Mouse (Mus musculus): ENCODE measurements around the gene Kcnmb2.
A peak's percentile ranks its signal among the peaks of the same experiment; 100 is the strongest.

The Kcnmb2 gene

DNA sequence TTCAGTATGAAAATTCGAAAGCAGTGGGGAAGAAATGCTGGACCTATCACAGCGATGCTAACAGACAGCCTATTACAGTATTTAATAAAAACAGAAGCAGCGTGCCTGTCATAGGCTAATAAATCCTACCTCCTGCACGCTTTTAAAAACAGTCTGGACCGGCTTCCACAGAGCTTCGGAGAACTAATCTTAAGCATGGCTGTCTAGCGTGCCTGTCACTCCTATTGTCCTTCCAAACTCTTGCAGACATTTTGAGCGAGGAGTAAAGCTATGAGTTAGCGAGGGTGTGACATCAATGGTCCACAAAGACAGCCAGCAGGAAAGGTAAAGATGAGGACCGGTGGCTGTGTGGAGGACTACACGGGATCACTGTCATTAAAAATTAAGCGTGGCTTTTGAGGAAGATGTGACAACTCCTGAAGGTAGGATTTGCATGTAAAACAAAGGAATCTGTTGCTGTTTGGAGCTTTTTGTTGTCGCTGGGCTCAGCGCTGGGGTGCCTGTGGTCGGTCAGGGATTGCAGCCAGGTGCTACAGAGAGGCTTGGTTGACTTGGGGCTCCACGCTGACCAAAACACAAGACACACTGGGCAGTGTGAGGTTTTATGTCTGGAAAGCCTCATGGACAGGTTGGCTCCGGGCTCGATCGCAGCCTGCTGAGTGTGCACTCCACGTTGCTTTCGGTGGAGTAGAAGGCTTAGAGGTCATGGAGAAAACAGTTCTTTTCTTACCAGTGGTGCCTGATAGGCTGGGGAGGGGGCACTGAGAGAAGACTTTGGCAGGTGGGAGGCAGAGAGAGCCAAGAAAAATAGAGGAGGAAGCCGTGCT is at the start of gene Kcnmb2:
Kcnmb2 (plus strand) TSS at position 4 of the 827 bp plus-strand sequence.
- peak; percentile 36 for DNase-seq (ENCODE audit: low spot score)

- no peak for DNase-seq (ENCODE audit: low spot score)
Observed at GRCm38 (mm10) chr3:31863522-31863921, 38.8 kb upstream of the Kcnmb2 start.

- no peak for DNase-seq (ENCODE audit: low spot score)
Observed at GRCm38 (mm10) chr3:31864070-31864469, 38.2 kb upstream of the Kcnmb2 start.

- no peak for DNase-seq (ENCODE audit: low spot score)
Observed at GRCm38 (mm10) chr3:31871461-31871860, 30.8 kb upstream of the Kcnmb2 start.

DNA sequence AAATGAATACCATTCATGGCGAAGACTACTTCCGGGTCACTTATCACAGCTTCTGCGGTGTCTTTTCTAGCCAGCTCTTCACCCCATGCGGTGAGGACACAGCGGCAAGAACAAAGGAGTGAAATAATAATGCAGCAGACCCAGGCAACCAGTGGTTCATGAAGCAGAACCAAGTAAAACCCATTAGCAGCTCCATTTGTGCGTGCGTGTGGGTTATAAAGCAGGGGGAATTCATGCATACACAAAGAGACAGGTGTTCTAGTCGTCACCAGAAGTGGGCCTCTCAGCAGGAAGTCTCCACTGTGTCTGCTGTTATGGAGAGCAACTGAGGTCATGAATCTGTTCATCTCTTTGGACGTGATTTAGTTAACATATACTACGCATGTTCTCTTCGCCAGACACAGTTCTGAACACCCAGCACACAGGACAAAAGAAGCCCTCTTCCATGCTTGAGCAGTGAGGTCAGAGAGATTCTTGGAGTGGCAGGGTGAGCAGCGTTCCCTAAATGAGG is 19.6 kb upstream of the Kcnmb2 start:
- peak; percentile 34 for DNase-seq (ENCODE audit: low spot score)

GRCm38 (mm10) chr3:31892653-31893052 is 9.7 kb upstream of the Kcnmb2 start:
- no peak for DNase-seq (ENCODE audit: low spot score)

- DNase-seq (ENCODE audit: low spot score), result peak; percentile 39
Observed at GRCm38 (mm10) chr3:31903506-31903905, 1.2 kb downstream of the Kcnmb2 start.

DNA sequence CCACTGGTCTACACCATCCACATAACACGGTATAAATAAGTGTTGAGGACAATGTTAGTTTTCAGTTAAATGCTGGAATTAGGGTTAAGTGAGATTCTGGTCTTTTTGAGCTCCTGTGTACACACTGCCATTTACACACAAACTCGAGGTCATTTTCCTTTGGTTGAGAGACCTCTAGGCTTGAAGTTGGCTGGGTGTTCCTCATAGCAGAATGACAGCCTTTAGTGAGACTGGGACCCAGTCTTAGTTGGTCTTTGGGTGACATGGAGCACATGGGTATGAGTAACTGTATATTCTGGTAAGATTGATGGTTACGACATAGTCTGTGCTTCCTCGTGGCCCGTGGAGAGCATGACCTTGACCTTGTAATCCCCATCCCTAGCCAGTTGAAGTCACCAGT is 1.8 kb downstream of the Kcnmb2 start:
- no peak for DNase-seq (ENCODE audit: low spot score)

- DNase-seq (ENCODE audit: low spot score), result no peak
Observed at GRCm38 (mm10) chr3:31911168-31911567, 8.9 kb downstream of the Kcnmb2 start.

GRCm38 (mm10) chr3:31911690-31912089 is 9.4 kb downstream of the Kcnmb2 start:
- no peak for DNase-seq (ENCODE audit: low spot score)

- no peak for DNase-seq (ENCODE audit: low spot score)
Observed at GRCm38 (mm10) chr3:31928544-31928943, 26.2 kb downstream of the Kcnmb2 start.

GRCm38 (mm10) chr3:31934704-31935103 is 32.4 kb downstream of the Kcnmb2 start:
- DNase-seq (ENCODE audit: low spot score), result no peak

DNA sequence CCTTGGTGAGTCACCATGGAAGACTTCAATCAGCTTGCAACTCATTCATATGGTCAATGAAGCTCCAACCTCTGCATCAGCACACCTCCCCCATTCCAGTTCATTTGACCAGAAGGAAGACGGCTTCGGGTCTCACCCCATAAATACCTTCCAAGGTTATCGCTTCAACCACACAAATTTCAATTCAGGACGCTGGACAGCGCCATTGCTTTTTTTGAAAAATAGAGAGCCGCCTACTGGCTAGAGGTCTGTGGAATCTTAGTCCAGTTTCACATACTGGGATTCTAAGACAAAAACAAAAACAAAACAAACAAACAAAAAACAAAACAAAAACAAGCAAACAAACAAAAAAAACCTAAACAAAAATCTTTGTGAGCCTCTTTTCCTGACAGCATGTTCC is 39.2 kb downstream of the Kcnmb2 start:
- peak; percentile 64 for DNase-seq (ENCODE audit: low spot score)

DNA sequence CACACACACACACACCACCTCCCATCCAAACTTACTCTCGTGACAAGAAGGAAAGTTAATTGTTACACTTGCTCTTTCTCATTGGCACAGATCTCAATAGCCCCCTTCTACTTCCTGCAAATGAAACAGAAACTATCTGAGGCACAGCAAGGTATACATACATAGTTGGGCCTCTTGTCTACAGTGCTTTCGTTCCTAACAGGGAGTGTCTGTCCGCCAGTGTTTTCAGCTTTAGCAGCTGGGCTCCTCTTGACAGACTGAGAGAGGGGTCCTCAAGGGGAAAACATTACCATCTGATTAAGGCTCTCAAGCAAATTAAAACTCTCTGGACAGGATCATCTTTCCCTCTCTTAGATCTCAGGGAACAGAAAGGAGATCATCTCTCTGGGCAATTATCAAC is 51.9 kb downstream of the Kcnmb2 start:
- DNase-seq (ENCODE audit: low spot score), result no peak

DNA sequence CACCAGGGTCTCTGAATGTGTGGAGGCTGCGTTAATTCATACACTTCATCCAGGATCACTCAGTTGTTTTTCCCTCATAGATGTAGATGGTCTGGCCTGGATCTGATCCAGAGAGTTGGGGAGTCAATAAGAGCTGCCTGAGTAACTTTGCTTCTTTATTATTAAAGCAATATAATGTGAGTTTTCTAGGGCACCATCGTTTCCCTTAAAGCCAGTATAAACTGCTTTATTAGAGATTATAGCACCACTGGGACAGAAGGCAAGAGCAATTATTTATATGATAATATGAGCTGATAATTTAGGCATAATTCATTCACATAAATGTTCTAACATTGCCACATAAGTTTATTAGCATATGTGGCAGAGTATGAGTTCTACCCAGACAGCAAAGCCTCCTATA is 52.7 kb downstream of the Kcnmb2 start:
- no peak for DNase-seq (ENCODE audit: low spot score)

GRCm38 (mm10) chr3:31959821-31960220 is 57.5 kb downstream of the Kcnmb2 start:
- DNase-seq (ENCODE audit: low spot score), result no peak

DNA sequence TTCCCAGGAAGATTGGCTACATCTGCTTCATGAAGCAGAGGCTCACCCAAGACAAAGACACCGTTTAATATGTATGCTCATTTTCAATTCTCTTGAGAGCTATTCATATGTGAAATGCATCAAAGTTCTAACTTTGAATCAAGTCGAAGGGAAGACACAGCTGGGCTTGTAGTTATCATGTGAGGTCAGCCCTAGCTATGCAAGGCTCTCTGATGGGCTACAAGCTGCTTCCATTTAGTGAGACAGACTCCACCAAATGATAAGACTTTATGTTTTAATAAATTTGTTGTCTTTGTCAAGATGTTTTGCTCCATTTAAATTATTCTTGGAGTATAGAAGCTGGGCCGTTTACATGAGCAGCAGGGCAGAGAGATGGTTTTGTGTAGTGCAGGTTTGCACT is 58.9 kb downstream of the Kcnmb2 start:
- no peak for DNase-seq (ENCODE audit: low spot score)

DNA sequence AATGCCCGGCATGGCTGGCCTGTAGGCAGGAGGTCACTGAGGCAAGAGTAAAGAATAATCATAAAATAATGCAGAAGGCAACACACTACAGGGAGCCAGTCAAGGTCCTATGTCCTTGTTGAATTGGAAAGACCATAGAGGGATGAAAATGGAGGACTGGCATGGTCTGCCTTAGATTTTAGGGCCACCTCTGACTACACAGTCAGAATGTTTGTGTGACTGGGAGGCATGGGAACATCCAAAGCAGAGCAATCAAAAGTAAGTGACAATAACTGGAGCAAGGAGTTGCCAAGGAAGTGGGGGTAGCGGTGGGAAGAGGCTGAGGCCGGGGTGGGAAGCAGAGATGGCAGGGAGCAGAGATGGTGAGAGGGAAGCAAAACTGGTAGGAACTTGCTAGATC is 60.8 kb downstream of the Kcnmb2 start:
- no peak for DNase-seq (ENCODE audit: low spot score)

- DNase-seq (ENCODE audit: low spot score), result peak; percentile 23
Observed at GRCm38 (mm10) chr3:31979661-31980060, 77.4 kb downstream of the Kcnmb2 start.

DNA sequence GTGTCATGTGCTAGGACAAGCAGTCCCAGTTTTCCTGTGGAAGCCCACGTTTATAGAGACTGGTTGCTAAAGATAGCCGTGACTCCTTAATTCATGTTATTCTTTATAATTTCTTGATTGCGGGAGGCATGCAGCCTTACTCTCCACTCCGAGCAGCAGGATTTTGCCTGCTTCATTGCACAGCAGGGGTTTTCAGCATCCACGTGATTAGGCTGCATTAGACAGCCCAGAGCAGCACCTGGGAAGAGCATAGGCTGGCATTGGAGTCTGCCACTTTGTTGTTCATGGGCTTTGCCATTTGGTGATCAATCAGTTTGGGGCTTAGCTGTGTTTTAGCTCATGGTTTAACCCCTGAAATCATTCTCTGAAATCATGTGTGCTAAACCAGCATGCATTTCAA is 80.1 kb downstream of the Kcnmb2 start:
- DNase-seq (ENCODE audit: low spot score), result no peak

- DNase-seq (ENCODE audit: low spot score), result no peak
Observed at GRCm38 (mm10) chr3:31985103-31985502, 82.8 kb downstream of the Kcnmb2 start.

- DNase-seq (ENCODE audit: low spot score), result no peak
Observed at GRCm38 (mm10) chr3:31991526-31992045, 89.3 kb downstream of the Kcnmb2 start.

DNA sequence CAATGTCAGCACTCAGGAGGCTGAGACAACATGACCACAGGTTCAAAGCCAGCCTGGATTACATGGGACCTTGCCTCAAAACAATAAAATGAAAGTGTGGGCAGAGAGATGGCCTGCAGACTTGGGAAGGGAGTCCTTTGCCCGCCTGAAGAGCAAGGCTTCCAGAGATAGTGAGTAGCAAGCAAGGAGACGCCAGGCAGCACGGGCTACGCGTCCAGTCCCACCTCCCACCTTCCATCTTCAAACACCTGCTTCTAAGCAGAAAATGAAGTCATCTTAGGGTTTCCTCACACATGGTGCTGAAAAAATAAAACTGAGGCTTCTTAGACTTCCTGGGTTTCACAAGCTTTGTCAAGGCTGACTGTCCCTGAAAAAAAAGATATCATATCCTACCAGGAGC is 109.3 kb downstream of the Kcnmb2 start:
- no peak for DNase-seq (ENCODE audit: low spot score)
